In genomic region chr6:117607023-117607422, GRCm38 (mm10) we compare ENCODE assay signal across 15 mouse cellular contexts.
DNase-seq lines count a peak whose midpoint lies in the region; ATAC-seq lines count a peak whose summit lies in the region.
"Had no signal": no experiment of that assay in that cellular context is flagged by ENCODE, and none has a peak within 500 bp of the region (broad histone marks: within the 10 kb centered on the region; RNA-seq: fewer than 3 reads in every experiment).

No protein-coding gene starts in this region.

- H3K27me3 ChIP-seq in kidney, embryonic 15.5 days = no peaks in the 10 kb centered on the region
- H3K27me3 ChIP-seq in heart, embryonic 10.5 days (ENCODE audit: insufficient read depth, poor library complexity, severe bottlenecking) = peaks cover 50% of the 10 kb centered on the region
- H3K27me3 ChIP-seq in hindbrain, embryonic 12.5 days = no peaks in the 10 kb centered on the region
- H3K27me3 ChIP-seq: embryonic facial prominence, embryonic 12.5 days; liver, embryonic 15.5 days; megakaryocyte, embryonic 14.5 days had no signal

- DNase-seq in kidney, adult 11 months = peak; percentile 15
- DNase-seq in 3T3-L1 (ENCODE audit: low read depth, low spot score) (peak; percentile 87), NIH3T3 (ENCODE audit: low read depth) (peak; percentile 74)
- DNase-seq in heart, embryonic 10.5 days (ENCODE audit: low spot score) = peak; percentile 54
- DNase-seq in embryo, embryonic 9.5 days (ENCODE audit: extremely low spot score) = no peak
- no peak for DNase-seq in layer of hippocampus, adult 8-10 months (ENCODE audit: low spot score in 2 of 2)
- DNase-seq: cerebellum, adult 8-10 months; retina, postnatal 1 day; thymus, postnatal 25 days had no signal

- ATAC-seq in kidney, embryonic 15.5 days (replicated peaks; ENCODE audit: low FRiP score) = no peak
- ATAC-seq in hindbrain, embryonic 12.5 days (ENCODE audit: low FRiP score) = no peak
- ATAC-seq: forebrain, embryonic 16.5 days had no signal

- H3K36me3 ChIP-seq in kidney, embryonic 15.5 days = no peaks in the 10 kb centered on the region
- no peaks in the 10 kb centered on the region for H3K36me3 ChIP-seq in heart, embryonic 10.5 days
- H3K36me3 ChIP-seq in hindbrain, embryonic 12.5 days = no peaks in the 10 kb centered on the region
- H3K36me3 ChIP-seq: embryonic facial prominence, embryonic 12.5 days; liver, embryonic 15.5 days had no signal

- no peak overlapping the region for H3K4me2 ChIP-seq in kidney, embryonic 15.5 days
- H3K4me2 ChIP-seq in hindbrain, embryonic 12.5 days (replicated peaks) = no peak overlapping the region
- H3K4me2 ChIP-seq: embryonic facial prominence, embryonic 12.5 days; liver, embryonic 15.5 days had no signal

- H3K4me3 ChIP-seq in kidney, embryonic 15.5 days (replicated peaks) = no peak overlapping the region
- H3K4me3 ChIP-seq in heart, embryonic 10.5 days = no peak overlapping the region
- no peak overlapping the region for H3K4me3 ChIP-seq in hindbrain, embryonic 12.5 days
- H3K4me3 ChIP-seq: embryonic facial prominence, embryonic 12.5 days; liver, embryonic 15.5 days; megakaryocyte, embryonic 14.5 days had no signal

- no peak overlapping the region for H3K27ac ChIP-seq in kidney, embryonic 15.5 days
- no peak overlapping the region for H3K27ac ChIP-seq in heart, embryonic 10.5 days
- no peak overlapping the region for H3K27ac ChIP-seq in hindbrain, embryonic 12.5 days
- H3K27ac ChIP-seq: embryonic facial prominence, embryonic 12.5 days; liver, embryonic 15.5 days had no signal

- H3K4me1 ChIP-seq in kidney, embryonic 15.5 days = peaks cover 11% of the 10 kb centered on the region
- H3K4me1 ChIP-seq in heart, embryonic 10.5 days = peaks cover 34% of the 10 kb centered on the region
- no peaks in the 10 kb centered on the region; the same call in 1 of the 2 replicates for H3K4me1 ChIP-seq in hindbrain, embryonic 12.5 days
- H3K4me1 ChIP-seq: liver, embryonic 15.5 days; megakaryocyte, embryonic 14.5 days had no signal

- H3K9me3 ChIP-seq in kidney, embryonic 15.5 days (replicated peaks) = peaks cover 5% of the 10 kb centered on the region; the same call in 1 of the 2 replicates
- peaks cover 10% of the 10 kb centered on the region for H3K9me3 ChIP-seq in heart, embryonic 10.5 days
- 0 out of 2 replicates have a peak, but pooled peaks cover 7% of the 10 kb centered on the region for H3K9me3 ChIP-seq in hindbrain, embryonic 12.5 days (replicated peaks)
- H3K9me3 ChIP-seq: liver, embryonic 15.5 days had no signal

- 57% methylated on average over 5 of the region's 5 CpGs for WGBS in kidney, embryonic 15.5 days
- WGBS in heart, embryonic 10.5 days = 39% methylated on average over 5 of the region's 5 CpGs
- WGBS in hindbrain, embryonic 12.5 days = 77% methylated on average over 5 of the region's 5 CpGs

- H3K9ac ChIP-seq in kidney, embryonic 15.5 days = no peak overlapping the region
- no peak overlapping the region for H3K9ac ChIP-seq in hindbrain, embryonic 12.5 days
- H3K9ac ChIP-seq: embryonic facial prominence, embryonic 12.5 days; liver, embryonic 15.5 days had no signal

Comparison
In these comparisons a context has a peak if more than half of its experiments do, and no peak if none do; other contexts are left out.
1. DNase-seq: peak in kidney, adult 11 months (single experiment), 3T3-L1 (single experiment), NIH3T3 (single experiment) and heart, embryonic 10.5 days (single experiment); none in embryo, embryonic 9.5 days (single experiment) and layer of hippocampus, adult 8-10 months (0 of 2).